Mouse (Mus musculus) hindbrain, postnatal 0 days (tissue): Measurements from ENCODE around the gene Lrmda. TPM values are rescaled to one million over a fixed set of nuclear protein-coding genes. Genes with fewer than 3 reads are reported as not detected.

Source experiments
- ATAC-seq: fragments of 200-750 bp; cut with Nextera tagmentation; 2 replicates; pipeline ENCODE4 v1.8.0; 2017; ENCODE audit warnings: mild to moderate bottlenecking, moderate TSS enrichment, moderate library complexity
- DNase-seq: peaks from one replicate; pipeline ENCODE4 v3.0.0-alpha.2; 2015; ENCODE audit warnings: low spot score
- H3K27ac ChIP-seq: fragments of 300-500 bp; sonication (generic); 2 replicates; pipeline ENCODE4 v1.5.1; 2014; ENCODE audit warnings: mild to moderate bottlenecking
- H3K27me3 ChIP-seq: fragments of 300-500 bp; sonication (generic); 2 replicates; pipeline ENCODE4 v1.6.1; 2014; ENCODE audit warnings: low read length, mixed read lengths; ENCODE audit not compliant: insufficient read depth
- H3K36me3 ChIP-seq: fragments of 300-500 bp; sonication (generic); 2 replicates; pipeline ENCODE4 v1.6.1; 2014; ENCODE audit warnings: low read length, mixed read lengths; ENCODE audit not compliant: insufficient read depth
- H3K4me1 ChIP-seq: fragments of 300-500 bp; sonication (generic); 2 replicates; pipeline ENCODE4 v1.6.1; 2014; ENCODE audit warnings: antibody characterized with exemption, low read length, mixed read lengths; ENCODE audit not compliant: insufficient read depth
- H3K4me2 ChIP-seq: fragments of 300-500 bp; sonication (generic); 2 replicates; pipeline ENCODE4 v1.6.1; 2014; ENCODE audit warnings: low read depth, mild to moderate bottlenecking, low read length, moderate library complexity, mixed read lengths
- H3K4me3 ChIP-seq: fragments of 300-500 bp; sonication (generic); 2 replicates; pipeline ENCODE4 v1.5.1; 2014; ENCODE audit warnings: low read length
- H3K9ac ChIP-seq: fragments of 300-500 bp; sonication (generic); replicated peaks from 2 replicates; pipeline ENCODE4 v1.6.1; 2014; ENCODE audit warnings: mild to moderate bottlenecking, low read length, moderate library complexity, mixed read lengths
- H3K9me3 ChIP-seq: fragments of 300-500 bp; sonication (generic); 2 replicates; pipeline ENCODE4 v1.6.1; 2016; ENCODE audit warnings: low read length, mixed read lengths
- CTCF ChIP-seq: IDR thresholded peaks from 2 replicates; pipeline ENCODE4 v1.5.1; 2016; ENCODE audit warnings: antibody characterized with exemption, control low read depth, low read depth
- WGBS: fragments of 180-500 bp; shearing (Covaris S2); extraction: QIAGEN DNeasy Blood & Tissue Kit; methylation state at CpG from one replicate; pipeline ENCODE4 v1.1.7; 2014; 5-methylcytosine and 5-hydroxymethylcytosine counted together
- polyA plus RNA-seq: library from polyadenylated mRNA; unstranded; fragments of >200 nt; fragmentation: Nextera tagmentation; extraction: Ambion mirVana; gene quantifications from 2 replicates; pipeline ENCODE4 v1.2.1, GENCODE M21; 2015
- total RNA-seq: library from RNA; depleted of rRNA; stranded (reverse); fragments of >200 nt; gene quantifications from 2 replicates; pipeline ENCODE4 v1.2.3, GENCODE M21; 2014

Gene Lrmda
- total and polyA plus RNA-seq, 2 experiments from 2014 or later: 0.21 to 0.53 TPM

- peaks cover 6% of the 10 kb centered on the region; the same call in 1 of the 2 replicates for H3K4me1 ChIP-seq
- ATAC-seq: no peak
- no peak for DNase-seq
- no peaks in the 10 kb centered on the region for H3K27me3 ChIP-seq
- 92% methylated on average over 2 of the region's 2 CpGs for WGBS
- no peaks in the 10 kb centered on the region for H3K36me3 ChIP-seq
- H3K27ac ChIP-seq: no peak overlapping the region
- H3K4me2 ChIP-seq: no peak overlapping the region
- no peak for TF ChIP-seq CTCF
- H3K9ac ChIP-seq: no peak overlapping the region
- no peak overlapping the region for H3K4me3 ChIP-seq
- no peaks in the 10 kb centered on the region for H3K9me3 ChIP-seq
Measured at GRCm38 (mm10) chr14:22602308-22602707, 582.8 kb downstream of the Lrmda start.

- no peak for ATAC-seq
- no peaks in the 10 kb centered on the region for H3K9me3 ChIP-seq
Measured at GRCm38 (mm10) chr14:22608599-22608998, 589.1 kb downstream of the Lrmda start.

GRCm38 (mm10) chr14:22609261-22610245 lies 590.0 kb downstream of the Lrmda start:
- DNase-seq: no peak
- no peak overlapping the region for H3K4me3 ChIP-seq
- TF ChIP-seq CTCF: no peak
- no peak overlapping the region for H3K27ac ChIP-seq
- H3K9ac ChIP-seq: no peak overlapping the region
- H3K4me1 ChIP-seq: no peaks in the 10 kb centered on the region
- no peak overlapping the region for H3K4me2 ChIP-seq
- 75% methylated on average over 13 of the region's 13 CpGs for WGBS
- no peaks in the 10 kb centered on the region for H3K27me3 ChIP-seq
- H3K9me3 ChIP-seq: no peaks in the 10 kb centered on the region
- ATAC-seq: no peak
- no peaks in the 10 kb centered on the region for H3K36me3 ChIP-seq

More at GRCm38 (mm10) chr14:22608599-22608998, 589.1 kb downstream of the Lrmda start:
- Histone ChIP-seq H3K36me3 (no peaks in the 10 kb centered on the region), H3K4me2 (no peak overlapping the region), H3K27me3 (no peaks in the 10 kb centered on the region), H3K27ac (no peak overlapping the region), H3K9ac (no peak overlapping the region), H3K4me1 (no peaks in the 10 kb centered on the region), H3K4me3 (no peak overlapping the region)
- WGBS: 69% methylated on average over 5 of the region's 5 CpGs
- TF ChIP-seq CTCF: no peak
- DNase-seq: no peak

- no peak for ATAC-seq
- 90% methylated on average over 3 of the region's 3 CpGs for WGBS
- no peaks in the 10 kb centered on the region for H3K9me3 ChIP-seq
- H3K27me3 ChIP-seq: no peaks in the 10 kb centered on the region
- DNase-seq: no peak
- H3K36me3 ChIP-seq: no peaks in the 10 kb centered on the region
- H3K4me3 ChIP-seq: no peak overlapping the region
- no peak overlapping the region for H3K27ac ChIP-seq
- no peak for TF ChIP-seq CTCF
- H3K4me1 ChIP-seq: no peaks in the 10 kb centered on the region
- H3K9ac ChIP-seq: no peak overlapping the region
- no peak overlapping the region for H3K4me2 ChIP-seq
Measured at GRCm38 (mm10) chr14:22611011-22611410, 591.5 kb downstream of the Lrmda start.

- ATAC-seq (no peak), DNase-seq (no peak)
- no peaks in the 10 kb centered on the region for H3K4me1 ChIP-seq
- no peaks in the 10 kb centered on the region for H3K27me3 ChIP-seq
- no peak overlapping the region for H3K27ac ChIP-seq
- no peak overlapping the region for H3K4me3 ChIP-seq
- no peaks in the 10 kb centered on the region for H3K36me3 ChIP-seq
- no peaks in the 10 kb centered on the region for H3K9me3 ChIP-seq
- no peak overlapping the region for H3K9ac ChIP-seq
- TF ChIP-seq CTCF: no peak
- no peak overlapping the region for H3K4me2 ChIP-seq
Measured at GRCm38 (mm10) chr14:22620191-22620590, 600.7 kb downstream of the Lrmda start.

GRCm38 (mm10) chr14:22621941-22622340 lies 602.4 kb downstream of the Lrmda start:
- no peak overlapping the region for H3K4me3 ChIP-seq
- no peak overlapping the region for H3K27ac ChIP-seq
- H3K9me3 ChIP-seq: no peaks in the 10 kb centered on the region
- 95% methylated on average over 3 of the region's 3 CpGs for WGBS
- no peaks in the 10 kb centered on the region for H3K4me1 ChIP-seq
- H3K4me2 ChIP-seq: no peak overlapping the region
- no peak for DNase-seq
- ATAC-seq: no peak
- no peak overlapping the region for H3K9ac ChIP-seq
- no peaks in the 10 kb centered on the region for H3K36me3 ChIP-seq
- TF ChIP-seq CTCF: no peak
- H3K27me3 ChIP-seq: no peaks in the 10 kb centered on the region
